Mouse (Mus musculus): Measurements from ENCODE around the gene Amy1.

DNA sequence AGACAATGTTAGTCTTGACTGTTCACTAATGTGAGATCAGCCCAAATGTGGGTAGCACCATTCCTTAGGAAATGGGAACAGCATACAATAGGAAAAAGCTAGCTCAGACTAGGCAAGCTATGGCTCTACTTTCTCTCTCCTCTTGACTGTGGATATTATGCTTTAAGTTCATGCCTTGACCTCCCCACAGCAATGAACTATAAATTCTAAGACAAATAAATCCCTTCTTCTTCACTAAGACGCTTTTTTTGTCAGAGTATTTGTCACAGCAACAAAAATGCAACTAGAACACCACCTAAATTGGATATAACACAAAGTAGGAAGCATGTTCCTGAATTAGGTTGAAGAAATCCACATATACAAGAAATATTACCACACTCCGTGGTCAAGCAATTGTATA, at the start of gene Amy1:
- no peak for TF ChIP-seq EP300 (IDR thresholded peaks at IDR 0.05; ENCODE audit: low read depth in 1 of 2, low read length in 2 of 2)
- no peak for TF ChIP-seq TCF12 (IDR thresholded peaks at IDR 0.05; ENCODE audit: low read depth, low read length)
